Mouse (Mus musculus): ENCODE measurements around the gene Itih5.

Gene Itih5

DNA sequence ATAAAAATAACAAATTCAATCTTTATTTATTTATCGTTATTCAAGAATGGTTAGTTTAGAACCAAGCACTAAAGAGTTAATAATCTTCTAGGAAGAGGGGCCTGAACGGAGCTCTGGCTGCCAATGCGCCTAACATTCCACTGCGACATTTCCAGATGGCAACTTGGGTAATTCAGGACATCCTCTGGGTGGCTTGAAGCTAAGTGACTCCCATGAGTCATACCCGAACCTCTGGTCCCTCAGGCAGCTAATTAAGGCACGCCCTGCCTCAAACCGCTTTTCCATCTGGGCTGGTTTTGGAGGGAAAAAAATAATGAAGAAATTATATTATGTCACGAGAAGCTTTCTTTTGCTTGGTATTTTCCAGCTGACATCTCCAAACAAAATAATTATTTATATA is 14.6 kb downstream of the Itih5 start:
- no peak for DNase-seq

DNA sequence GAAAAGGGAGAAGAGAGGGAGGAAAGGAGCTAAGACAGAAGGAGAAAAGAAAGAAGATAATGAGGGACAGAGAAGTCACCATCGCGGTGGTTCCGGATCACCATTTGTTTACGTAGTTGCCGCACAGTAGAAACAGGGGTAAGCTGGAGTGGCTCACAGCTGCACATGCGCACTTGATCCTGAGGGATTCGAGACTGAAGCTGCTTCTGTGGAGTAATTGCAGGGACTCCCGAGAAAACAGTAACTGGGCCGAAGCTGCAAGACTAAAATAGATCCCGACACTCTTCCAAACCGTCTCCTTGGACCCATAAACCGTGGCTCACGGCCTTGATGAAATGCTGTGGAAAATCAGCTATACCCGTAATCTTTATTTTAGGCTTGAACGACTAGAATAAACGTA is 16.6 kb downstream of the Itih5 start:
- no peak for DNase-seq

DNA sequence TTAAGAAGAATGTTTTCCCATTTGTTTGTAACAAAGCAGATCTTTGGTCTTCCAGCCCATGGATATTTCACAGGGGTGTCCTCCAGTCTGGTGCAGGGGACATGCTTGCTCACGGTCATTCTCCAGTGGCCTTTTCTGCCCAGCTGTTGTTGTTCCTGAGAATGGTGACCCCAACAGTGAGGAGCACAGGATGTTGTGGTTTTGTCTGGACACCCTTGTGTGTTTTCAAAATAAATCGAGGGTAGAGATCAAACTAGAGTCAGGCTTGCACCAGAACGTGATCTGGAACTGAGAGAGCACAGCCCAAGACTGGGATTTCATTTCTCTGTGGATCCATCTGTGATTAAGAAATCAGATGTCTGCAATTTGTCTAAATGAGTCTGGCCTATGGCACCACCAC is 40.2 kb downstream of the Itih5 start:
- peak; percentile 52 for DNase-seq

GRCm38 (mm10) chr2:10195162-10195561 is 41.8 kb downstream of the Itih5 start:
- DNase-seq: no peak

- no peak for DNase-seq
Observed at GRCm38 (mm10) chr2:10199326-10199725, 46.0 kb downstream of the Itih5 start.

DNA sequence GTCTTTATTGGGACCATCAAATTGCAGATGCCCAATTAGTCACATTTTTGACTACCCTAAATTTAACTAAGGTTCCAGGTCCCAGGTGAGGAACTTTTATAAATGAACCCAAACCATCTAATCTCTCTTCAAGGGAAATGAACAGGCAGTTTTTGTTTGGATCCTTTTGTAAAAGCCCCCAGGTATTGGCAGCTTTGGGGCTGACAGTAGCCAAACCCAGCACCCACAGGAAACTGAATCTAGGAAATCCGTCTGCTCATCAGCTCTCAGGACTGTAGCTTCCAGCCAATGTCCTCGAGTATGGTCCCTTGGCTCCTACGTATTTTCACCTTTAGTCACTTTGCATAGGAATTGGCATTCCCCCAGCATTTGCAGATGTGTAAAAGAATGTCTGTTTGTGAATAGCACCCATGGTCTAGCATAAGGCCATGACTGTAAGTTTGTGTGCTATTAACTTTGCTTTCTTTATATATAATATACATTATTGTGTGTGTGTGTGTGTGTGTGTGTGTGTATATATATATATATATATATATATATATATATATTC is 47.4 kb downstream of the Itih5 start:
- DNase-seq: no peak

- DNase-seq: no peak
Observed at GRCm38 (mm10) chr2:10204301-10204700, 50.9 kb downstream of the Itih5 start.

- DNase-seq: no peak
Observed at GRCm38 (mm10) chr2:10213468-10213867, 60.1 kb downstream of the Itih5 start.

GRCm38 (mm10) chr2:10215876-10216565 is 62.6 kb downstream of the Itih5 start:
- DNase-seq: no peak

DNA sequence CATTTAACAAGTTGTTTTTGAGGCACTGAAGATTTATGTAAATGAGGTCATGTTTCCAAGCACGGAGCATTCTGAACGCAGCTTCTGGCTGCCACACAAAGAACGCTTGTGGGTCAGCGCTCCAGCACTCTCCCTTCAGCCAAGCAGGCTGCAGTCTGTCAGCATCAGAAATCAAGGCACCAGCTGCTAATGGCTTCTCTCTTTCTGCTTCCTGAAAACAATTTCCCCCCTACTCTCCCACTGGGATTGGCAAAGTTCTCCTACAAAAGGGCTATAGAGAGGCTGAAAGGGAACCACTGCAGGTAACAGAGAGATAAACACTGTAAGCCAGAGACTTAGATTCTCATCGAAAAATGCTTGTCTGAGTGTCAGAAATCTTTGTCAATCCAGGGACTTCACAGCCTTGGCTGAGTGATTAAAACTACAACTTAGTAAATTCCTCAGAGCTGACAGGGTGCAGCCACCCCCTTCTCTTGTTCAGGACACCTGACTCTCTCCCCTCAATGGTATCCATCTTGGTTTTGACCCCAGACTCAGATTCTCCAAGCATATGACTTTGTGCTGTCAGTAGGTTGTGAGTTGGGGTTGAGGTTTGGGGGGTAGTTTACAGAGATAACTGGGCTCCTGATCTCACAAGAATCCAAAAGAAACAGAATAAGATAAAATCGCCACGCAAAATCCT is 63.3 kb downstream of the Itih5 start:
- DNase-seq: peak; percentile 73

DNA sequence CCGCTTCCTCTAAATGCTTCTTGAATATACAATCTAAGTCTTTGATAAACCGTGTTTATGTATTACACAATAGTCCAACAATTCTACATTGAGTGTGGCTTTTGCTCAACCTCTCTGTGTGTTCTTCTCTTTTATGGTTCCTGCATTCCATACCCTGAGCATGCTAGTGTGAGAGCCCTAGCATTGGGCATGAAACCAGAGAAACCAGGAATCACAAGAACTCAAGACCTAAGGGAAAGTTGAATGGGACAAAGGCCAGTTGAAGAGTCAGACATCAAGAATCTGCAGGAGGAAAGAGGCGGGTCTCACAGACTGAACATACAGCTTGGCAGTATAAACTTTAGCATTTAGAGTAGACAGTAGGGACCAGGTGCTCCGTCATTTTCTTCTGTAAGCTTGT is 68.5 kb downstream of the Itih5 start:
- no peak for DNase-seq

DNA sequence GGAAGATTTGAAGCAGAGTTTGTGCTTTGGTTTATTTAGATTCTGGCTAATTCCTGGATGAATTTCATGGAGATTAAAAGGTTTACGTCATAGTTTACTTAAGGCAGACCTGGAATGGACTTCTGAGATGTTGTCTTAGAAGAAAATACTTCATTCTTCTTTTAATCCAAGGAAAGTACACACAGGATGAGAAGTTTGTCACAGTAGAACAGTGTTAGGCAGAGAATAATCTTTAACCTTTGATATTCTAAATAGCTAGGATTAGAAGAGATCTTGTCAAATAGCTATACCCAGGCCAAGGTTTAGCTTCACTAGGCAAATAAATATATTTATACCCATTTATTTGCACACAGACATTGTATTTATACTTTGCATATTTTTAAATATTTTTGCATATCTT is 73.5 kb downstream of the Itih5 start:
- no peak for DNase-seq

DNA sequence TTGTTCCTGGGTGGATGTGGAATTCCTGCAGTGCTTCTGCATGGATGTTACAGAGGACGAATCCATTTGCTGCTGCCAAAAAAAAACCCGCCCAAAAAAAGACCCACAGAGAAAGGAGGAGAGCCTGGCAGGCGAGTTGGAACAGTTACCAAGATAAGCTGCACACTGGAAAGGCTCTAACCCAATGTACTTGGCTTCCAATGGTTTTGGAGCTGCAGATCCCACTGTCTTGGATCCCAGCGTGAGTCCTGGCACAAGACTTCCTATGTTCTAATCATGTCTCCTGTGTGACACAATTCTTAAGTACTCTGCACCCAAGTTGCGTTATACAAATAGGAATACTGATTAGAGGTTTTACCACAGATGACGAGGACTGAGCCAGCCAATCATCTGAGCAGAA is 78.6 kb downstream of the Itih5 start:
- no peak for DNase-seq

- no peak for DNase-seq
Observed at GRCm38 (mm10) chr2:10236554-10236953, 83.2 kb downstream of the Itih5 start.

DNA sequence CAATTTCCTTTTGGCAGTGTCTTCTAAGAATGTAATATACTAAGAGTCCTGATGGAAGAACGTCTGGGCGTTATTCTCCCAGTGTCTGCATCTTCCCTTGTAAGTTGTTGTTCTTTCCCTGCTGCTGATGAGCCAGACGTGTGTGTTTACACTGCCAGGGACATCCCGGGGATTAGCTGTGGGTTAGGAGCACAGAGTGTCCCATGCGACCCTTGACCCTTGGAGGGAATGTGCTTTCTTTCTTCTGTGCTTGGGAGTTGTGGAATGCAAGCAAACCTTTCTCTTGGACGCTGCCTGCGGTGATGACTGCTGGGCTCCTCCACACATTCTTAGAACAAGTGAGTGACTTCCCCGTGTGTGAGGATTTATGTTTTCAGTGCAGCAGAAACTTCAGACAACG is 89.6 kb downstream of the Itih5 start:
- DNase-seq: peak; percentile 28

DNA sequence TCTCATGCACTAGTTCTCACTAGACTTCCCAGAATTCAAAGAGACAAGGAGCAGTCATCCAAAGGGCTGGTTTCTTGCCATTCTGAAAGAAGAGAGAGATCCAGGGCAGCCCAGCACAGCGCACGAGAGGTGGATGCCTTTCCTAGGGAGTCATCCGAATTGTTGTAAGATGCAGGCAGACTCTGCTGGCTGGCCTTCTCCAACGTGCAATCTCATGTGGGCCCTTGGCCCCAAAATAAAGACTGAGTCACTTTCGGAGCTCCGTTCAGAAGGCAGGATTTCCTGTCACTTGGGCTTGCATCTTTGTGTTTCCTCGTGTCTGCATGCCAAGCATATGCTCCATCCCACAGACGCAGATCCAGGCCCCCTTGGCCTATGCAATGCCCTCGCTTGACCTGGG is 97.1 kb downstream of the Itih5 start:
- DNase-seq: no peak

DNA sequence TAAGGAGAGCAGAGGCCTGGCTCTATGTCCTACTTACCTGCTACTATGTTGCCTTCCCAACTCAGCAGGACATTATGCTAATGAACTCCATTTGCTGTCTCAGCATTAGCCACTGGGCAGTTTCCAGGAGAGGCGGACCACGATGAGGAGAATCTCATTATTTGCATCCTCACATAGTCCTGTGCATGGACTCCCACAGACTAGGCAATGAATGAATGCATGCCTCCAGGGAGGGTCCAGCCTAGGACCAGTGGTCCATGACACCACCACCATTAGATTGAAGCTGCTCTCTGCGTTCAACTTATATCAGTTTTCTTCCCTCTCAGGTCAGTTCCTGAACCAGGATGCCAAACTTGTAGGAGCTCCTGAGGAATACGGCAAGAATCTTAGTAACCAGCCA is 97.6 kb downstream of the Itih5 start:
- no peak for DNase-seq

DNA sequence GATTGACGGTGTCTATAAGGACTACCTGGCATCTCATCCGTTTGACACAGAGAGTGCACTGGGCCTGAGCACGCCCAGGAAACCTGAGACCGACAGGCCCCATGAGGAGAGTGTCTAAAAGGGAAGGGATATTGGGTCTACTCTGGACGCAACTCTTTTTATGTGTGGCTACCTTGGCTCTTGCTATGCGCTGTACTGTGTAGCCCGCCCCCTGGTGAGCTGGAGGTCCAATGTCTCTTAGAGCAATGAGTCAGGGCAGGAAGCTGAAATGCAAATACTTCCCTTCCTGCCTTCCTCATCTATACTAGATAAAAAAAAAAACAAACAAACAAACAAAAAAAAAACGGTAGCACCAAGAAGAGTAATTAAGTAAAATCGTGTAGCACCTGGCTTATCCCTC is 98.1 kb downstream of the Itih5 start:
- DNase-seq: no peak

DNA sequence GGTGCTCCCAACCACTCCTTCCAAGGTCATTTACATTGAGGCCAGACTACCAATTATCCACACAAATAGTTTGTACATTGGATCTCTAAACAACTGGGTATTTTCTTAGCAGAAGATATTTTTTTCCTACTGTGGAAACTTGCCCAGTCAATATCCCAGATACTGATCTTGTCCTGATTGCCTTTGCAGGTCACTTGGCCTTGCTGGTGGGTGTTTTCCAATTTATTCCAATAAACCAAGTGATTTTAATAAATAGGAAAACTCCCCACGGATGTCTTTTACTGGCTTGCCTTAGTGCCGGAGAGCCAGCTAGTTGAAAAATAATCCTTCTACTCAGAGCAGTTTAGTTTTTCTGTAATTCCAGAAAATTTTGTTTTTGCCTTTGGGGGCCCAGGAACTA is 98.6 kb downstream of the Itih5 start:
- no peak for DNase-seq

DNA sequence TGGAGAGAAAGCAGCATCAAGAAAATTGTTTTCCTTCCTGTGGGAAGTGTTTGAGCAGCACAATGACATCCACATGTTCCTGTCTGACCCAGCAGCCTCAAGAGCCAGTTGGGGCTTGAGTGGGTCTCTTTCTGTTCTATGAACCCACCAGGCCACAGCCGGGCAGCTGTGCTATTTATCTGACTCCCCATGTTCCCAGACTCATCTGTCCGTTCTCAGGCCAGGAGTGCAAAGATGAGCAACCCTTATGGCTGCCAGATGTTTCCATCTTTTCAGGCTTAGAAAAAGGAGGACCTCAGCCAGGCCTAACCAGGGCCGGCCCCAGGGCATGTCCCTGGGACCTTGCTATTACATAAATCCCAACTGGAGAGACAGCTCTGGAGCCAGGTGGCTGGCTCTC is 100.0 kb downstream of the Itih5 start:
- no peak for DNase-seq

- DNase-seq: no peak
Observed at GRCm38 (mm10) chr2:10256949-10257348, 103.6 kb downstream of the Itih5 start.

GRCm38 (mm10) chr2:10258312-10258711 is 104.9 kb downstream of the Itih5 start:
- no peak for DNase-seq

DNA sequence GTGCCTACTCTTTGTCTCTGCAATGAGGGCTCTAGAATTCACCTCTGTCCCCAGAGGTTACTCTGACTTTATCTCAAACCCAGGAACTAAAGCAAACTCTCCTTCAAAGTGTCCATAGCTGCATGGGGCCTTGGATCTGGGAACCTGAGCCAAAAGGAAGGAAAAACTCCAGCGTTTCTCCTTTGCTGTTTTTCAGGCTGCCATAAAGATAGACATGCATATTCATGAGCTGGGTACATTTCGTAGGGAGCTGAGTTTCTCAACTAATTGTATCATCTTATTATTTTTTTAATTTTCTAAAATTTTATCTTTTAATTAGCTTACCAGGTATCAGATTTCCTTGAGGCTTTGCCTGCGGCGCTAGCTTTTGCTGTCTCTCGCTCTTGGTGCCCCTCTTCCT is 106.7 kb downstream of the Itih5 start:
- DNase-seq: no peak

- DNase-seq: no peak
Observed at GRCm38 (mm10) chr2:10261337-10261736, 108.0 kb downstream of the Itih5 start.

GRCm38 (mm10) chr2:10262722-10263121 is 109.4 kb downstream of the Itih5 start:
- DNase-seq: no peak
